21 mouse cellular contexts compared by ENCODE assay signal in genomic region chr13:25494492-25495034, GRCm38 (mm10).
A peak's percentile ranks its signal among the peaks of the same experiment; 100 is the strongest.
DNase-seq lines count a peak whose midpoint lies in the region; ATAC-seq lines count a peak whose summit lies in the region.
"Had no signal": no experiment of that assay in that cellular context is flagged by ENCODE, and none has a peak within 500 bp of the region (broad histone marks: within the 10 kb centered on the region; RNA-seq: fewer than 3 reads in every experiment).

No protein-coding gene starts in this region.

- no peak overlapping the region for H3K4me3 ChIP-seq in hindbrain, embryonic 13.5 days
- no peak overlapping the region for H3K4me3 ChIP-seq in hindbrain, embryonic 12.5 days
- H3K4me3 ChIP-seq in midbrain, embryonic 13.5 days (replicated peaks): no peak overlapping the region
- H3K4me3 ChIP-seq: heart, embryonic 15.5 days; kidney, embryonic 15.5 days; left cerebral cortex, adult 2 months; myocyte had no signal

- DNase-seq in retina, embryonic 14.5 days (ENCODE audit: low spot score): peak; percentile 38
- DNase-seq in retina, postnatal 1 day: no peak
- DNase-seq in adrenal gland, adult (ENCODE audit: inconsistent age in 2 of 2, low spot score in 1 of 2): no peak
- no peak for DNase-seq in MN1 (ENCODE audit: low spot score)
- DNase-seq: embryo, embryonic 11 days; gastrocnemius, postnatal 36 days; kidney, postnatal 4 days; layer of hippocampus, adult 9-11 months; lung, adult 18-20 months; lung, postnatal 36 days; right cerebral cortex, postnatal 4 days had no signal

- H3K36me3 ChIP-seq in hindbrain, embryonic 13.5 days: no peaks in the 10 kb centered on the region
- no peaks in the 10 kb centered on the region for H3K36me3 ChIP-seq in hindbrain, embryonic 12.5 days
- no peaks in the 10 kb centered on the region for H3K36me3 ChIP-seq in midbrain, embryonic 13.5 days
- H3K36me3 ChIP-seq: heart, embryonic 15.5 days; kidney, embryonic 15.5 days had no signal

- no peak for ATAC-seq in hindbrain, embryonic 13.5 days (ENCODE audit: low FRiP score)
- no peak for ATAC-seq in hindbrain, embryonic 12.5 days (ENCODE audit: low FRiP score)
- ATAC-seq in midbrain, embryonic 13.5 days: 0 out of 2 replicates have a peak, but pooled peaks have one; percentile 60
- ATAC-seq: intestine, postnatal 0 days had no signal

- peaks cover 5% of the 10 kb centered on the region; the same call in 1 of the 2 replicates for H3K4me1 ChIP-seq in hindbrain, embryonic 13.5 days (replicated peaks)
- H3K4me1 ChIP-seq in hindbrain, embryonic 12.5 days: no peaks in the 10 kb centered on the region
- H3K4me1 ChIP-seq in midbrain, embryonic 13.5 days (replicated peaks): peaks cover 7% of the 10 kb centered on the region; the same call in 1 of the 2 replicates
- H3K4me1 ChIP-seq: heart, embryonic 15.5 days; kidney, embryonic 15.5 days had no signal

- WGBS in hindbrain, embryonic 13.5 days: 43% methylated on average over 7 of the region's 7 CpGs
- WGBS in hindbrain, embryonic 12.5 days: 59% methylated on average over 7 of the region's 7 CpGs
- 27% methylated on average over 7 of the region's 7 CpGs for WGBS in midbrain, embryonic 13.5 days

- H3K27me3 ChIP-seq in hindbrain, embryonic 13.5 days: no peaks in the 10 kb centered on the region
- H3K27me3 ChIP-seq in hindbrain, embryonic 12.5 days: no peaks in the 10 kb centered on the region
- H3K27me3 ChIP-seq in midbrain, embryonic 13.5 days: no peaks in the 10 kb centered on the region
- H3K27me3 ChIP-seq: heart, embryonic 15.5 days; kidney, embryonic 15.5 days had no signal

- no peak overlapping the region for H3K4me2 ChIP-seq in hindbrain, embryonic 13.5 days
- H3K4me2 ChIP-seq in hindbrain, embryonic 12.5 days (replicated peaks): no peak overlapping the region
- no peak overlapping the region for H3K4me2 ChIP-seq in midbrain, embryonic 13.5 days (replicated peaks)
- H3K4me2 ChIP-seq: heart, embryonic 15.5 days; kidney, embryonic 15.5 days; liver, embryonic 11.5 days had no signal

- peak overlapping the region; percentile 36; the same call in 1 of the 2 replicates for H3K27ac ChIP-seq in hindbrain, embryonic 13.5 days
- no peak overlapping the region for H3K27ac ChIP-seq in hindbrain, embryonic 12.5 days
- 0 out of 2 replicates have a peak overlapping the region, but pooled peaks have one; percentile 5 for H3K27ac ChIP-seq in midbrain, embryonic 13.5 days
- H3K27ac ChIP-seq: heart, embryonic 15.5 days; kidney, embryonic 15.5 days; left cerebral cortex, adult 2 months; stomach, postnatal 0 days had no signal

- no peak overlapping the region for H3K9ac ChIP-seq in hindbrain, embryonic 13.5 days
- H3K9ac ChIP-seq in hindbrain, embryonic 12.5 days: no peak overlapping the region
- H3K9ac ChIP-seq in midbrain, embryonic 13.5 days (replicated peaks): no peak overlapping the region
- H3K9ac ChIP-seq: heart, embryonic 15.5 days; kidney, embryonic 15.5 days had no signal

- no peaks in the 10 kb centered on the region for H3K9me3 ChIP-seq in hindbrain, embryonic 13.5 days
- H3K9me3 ChIP-seq in hindbrain, embryonic 12.5 days (replicated peaks): no peaks in the 10 kb centered on the region
- no peaks in the 10 kb centered on the region for H3K9me3 ChIP-seq in midbrain, embryonic 13.5 days
- H3K9me3 ChIP-seq: heart, embryonic 15.5 days; kidney, embryonic 15.5 days had no signal
